Mouse (Mus musculus) splenic B cell, adult 2 months (primary cell): ENCODE results near the gene Gen1.

Source experiments
- DNase-seq: peaks from one replicate; pipeline ENCODE4 v3.0.0-alpha.2; 2011; ENCODE audit warnings: low read depth, low spot score
- H3K27me3 ChIP-seq: 2 replicates; pipeline ENCODE4 v1.6.1; 2012; ENCODE audit warnings: mild to moderate bottlenecking, low read length, moderate library complexity, mixed read lengths; ENCODE audit not compliant: control insufficient read depth, poor library complexity, insufficient read depth, severe bottlenecking
- H3K36me3 ChIP-seq: 2 replicates; pipeline ENCODE4 v1.6.1; 2012; ENCODE audit warnings: mild to moderate bottlenecking, low read length, moderate library complexity, mixed read lengths; ENCODE audit not compliant: control insufficient read depth, poor library complexity, insufficient read depth, severe bottlenecking

Gen1 gene

GRCm38 (mm10) chr12:11265382-11266281 lies at the start of gene Gen1, which contains the start of gene Smc6:
Gene Gen1, minus strand, starts transcription at chr12:11265801.
Gene Smc6, plus strand, starts transcription at chr12:11265886.
- peak; percentile 98 for DNase-seq
- no peaks in the 10 kb centered on the region for H3K27me3 ChIP-seq
- H3K36me3 ChIP-seq, result 0 out of 2 replicates have a peak, but pooled peaks cover under 1% of the 10 kb centered on the region

DNA sequence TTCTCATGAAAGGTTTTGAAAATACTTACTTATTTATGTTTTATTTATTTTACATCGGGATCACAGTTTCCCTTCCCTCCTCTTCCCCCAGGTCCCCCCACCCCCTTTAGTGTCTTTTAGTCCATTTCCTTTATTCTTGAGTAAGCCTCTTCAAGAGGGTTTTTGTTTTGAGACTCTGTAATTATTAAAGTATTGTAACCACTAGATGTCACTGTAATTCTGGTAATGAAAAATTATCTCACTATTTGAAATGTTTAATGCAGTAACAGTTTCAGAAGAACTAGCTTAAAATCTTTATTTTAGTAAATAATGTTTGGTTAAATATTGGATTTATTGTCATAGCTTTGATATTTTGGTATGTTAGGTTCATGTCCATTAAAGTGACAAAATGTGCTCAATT lies 48.2 kb upstream of the Gen1 start:
- DNase-seq, result no peak
- peaks cover 14% of the 10 kb centered on the region for H3K36me3 ChIP-seq
- H3K27me3 ChIP-seq, result no peaks in the 10 kb centered on the region

- DNase-seq, result no peak
- peaks cover 10% of the 10 kb centered on the region for H3K36me3 ChIP-seq
- H3K27me3 ChIP-seq, result no peaks in the 10 kb centered on the region
Measured at GRCm38 (mm10) chr12:11311106-11311505, 45.5 kb upstream of the Gen1 start.

- peaks cover 9% of the 10 kb centered on the region for H3K36me3 ChIP-seq
- no peak for DNase-seq
- no peaks in the 10 kb centered on the region for H3K27me3 ChIP-seq
Measured at GRCm38 (mm10) chr12:11306753-11307645, 41.4 kb upstream of the Gen1 start.

- H3K27me3 ChIP-seq, result no peaks in the 10 kb centered on the region
- no peak for DNase-seq
- peaks cover 6% of the 10 kb centered on the region for H3K36me3 ChIP-seq
Measured at GRCm38 (mm10) chr12:11300858-11301257, 35.3 kb upstream of the Gen1 start.

DNA sequence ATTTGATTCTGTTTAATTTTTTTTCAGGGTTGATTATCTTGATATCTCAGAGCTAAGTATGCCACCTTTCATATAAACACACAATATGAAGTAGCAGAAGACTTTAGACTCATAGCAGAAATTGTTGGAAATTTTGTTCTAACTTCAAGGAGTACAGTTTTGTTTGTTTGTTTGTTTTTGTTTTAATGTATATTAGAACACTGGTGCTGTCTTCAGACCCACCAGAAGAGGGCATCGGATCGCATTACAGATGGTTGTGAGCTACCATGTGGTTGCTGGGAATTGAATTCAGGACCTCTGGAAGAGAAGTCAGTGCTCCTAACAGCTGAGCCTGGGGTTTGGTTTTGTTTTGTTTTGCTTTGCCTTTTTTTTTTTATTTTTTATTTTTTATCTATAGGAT lies 20.8 kb upstream of the Gen1 start:
- H3K36me3 ChIP-seq, result peaks cover 15% of the 10 kb centered on the region; the same call in 1 of the 2 replicates
- peak; percentile 13 for DNase-seq
- no peaks in the 10 kb centered on the region for H3K27me3 ChIP-seq

- no peak for DNase-seq
- no peaks in the 10 kb centered on the region for H3K27me3 ChIP-seq
- H3K36me3 ChIP-seq, result peaks cover 12% of the 10 kb centered on the region
Measured at GRCm38 (mm10) chr12:11281584-11281983, 16.0 kb upstream of the Gen1 start.

DNA sequence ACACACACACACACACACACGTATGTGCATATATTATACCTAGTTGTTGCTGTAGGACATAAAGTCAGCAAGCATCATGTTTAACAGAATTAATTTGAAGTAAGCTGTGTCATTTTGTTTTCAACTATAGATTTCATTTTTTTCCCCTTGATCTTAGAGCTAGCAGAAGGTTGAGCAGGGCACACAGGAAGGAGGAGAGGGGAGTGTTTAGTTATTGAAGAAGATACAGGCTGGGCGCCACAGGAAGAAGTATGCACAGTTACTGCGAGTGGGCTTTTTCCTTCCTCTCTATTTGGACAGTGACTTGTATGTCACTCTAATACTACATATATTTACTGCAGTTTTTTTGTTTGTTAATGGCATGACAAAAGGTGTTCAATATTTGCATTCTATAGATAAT lies 14.3 kb upstream of the Gen1 start:
- no peaks in the 10 kb centered on the region for H3K27me3 ChIP-seq
- no peak for DNase-seq
- H3K36me3 ChIP-seq, result peaks cover 8% of the 10 kb centered on the region

GRCm38 (mm10) chr12:11277207-11277606 lies 11.6 kb upstream of the Gen1 start:
- peak; percentile 74 for DNase-seq
- peaks cover 6% of the 10 kb centered on the region for H3K36me3 ChIP-seq
- H3K27me3 ChIP-seq, result no peaks in the 10 kb centered on the region

- DNase-seq, result peak; percentile 63
- H3K27me3 ChIP-seq, result no peaks in the 10 kb centered on the region
- H3K36me3 ChIP-seq, result peaks cover 6% of the 10 kb centered on the region
Measured at GRCm38 (mm10) chr12:11276632-11277031, 11.0 kb upstream of the Gen1 start.

- DNase-seq, result no peak
- Histone ChIP-seq H3K36me3 (0 out of 2 replicates have a peak, but pooled peaks cover 2% of the 10 kb centered on the region), H3K27me3 (no peaks in the 10 kb centered on the region)
Measured at GRCm38 (mm10) chr12:11273185-11273584, 7.6 kb upstream of the Gen1 start.

DNA sequence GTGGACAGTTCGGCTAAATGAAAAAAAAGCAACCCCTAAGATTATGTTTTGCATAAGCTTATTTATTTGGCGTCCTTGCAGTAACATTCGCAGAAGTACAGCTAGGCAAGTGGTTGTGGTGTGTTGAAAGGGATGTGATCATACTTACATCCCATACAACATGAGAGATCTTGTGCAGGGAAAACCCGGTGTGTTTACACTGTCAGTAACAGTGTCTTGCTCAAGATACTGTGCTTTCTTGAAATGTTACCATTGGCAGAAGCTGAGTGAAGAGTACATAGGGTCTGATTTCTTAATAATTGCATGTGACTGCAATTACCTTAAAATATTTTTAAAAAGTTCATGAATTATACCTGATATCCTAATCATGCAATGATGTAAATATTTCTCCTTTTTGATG lies 7.0 kb upstream of the Gen1 start:
- DNase-seq, result no peak
- no peaks in the 10 kb centered on the region for H3K27me3 ChIP-seq
- H3K36me3 ChIP-seq, result 0 out of 2 replicates have a peak, but pooled peaks cover 2% of the 10 kb centered on the region

DNA sequence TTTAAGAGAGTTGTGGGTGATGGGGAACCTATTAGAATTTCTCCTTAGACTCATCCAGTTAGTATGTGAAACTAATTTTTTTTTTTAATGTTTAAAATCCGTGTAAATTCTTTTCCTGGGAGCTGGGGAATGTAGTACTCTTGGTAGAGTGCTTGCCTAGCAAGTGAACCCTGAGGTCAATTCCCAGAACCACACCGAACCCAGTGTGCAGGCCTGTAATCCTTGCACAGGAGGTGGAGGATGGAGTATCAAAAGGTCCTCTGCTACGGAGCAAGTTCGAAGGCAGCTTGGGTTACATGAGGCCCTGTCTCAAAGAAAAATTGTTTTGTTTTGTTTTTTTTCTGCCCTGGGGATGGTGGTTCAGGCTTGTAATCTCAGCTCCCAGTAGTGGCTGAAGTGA lies 1.4 kb upstream of the Gen1 start:
- DNase-seq, result peak; percentile 10
- Histone ChIP-seq H3K27me3 (no peaks in the 10 kb centered on the region), H3K36me3 (0 out of 2 replicates have a peak, but pooled peaks cover 2% of the 10 kb centered on the region)

GRCm38 (mm10) chr12:11266282-11266985 lies 833 bp upstream of the Gen1 start:
- DNase-seq, result no peak
- H3K36me3 ChIP-seq, result 0 out of 2 replicates have a peak, but pooled peaks cover 2% of the 10 kb centered on the region
- H3K27me3 ChIP-seq, result no peaks in the 10 kb centered on the region
